Mouse (Mus musculus): ENCODE data around the gene Amdhd1. TPM values are rescaled to one million over a fixed set of nuclear protein-coding genes. Genes with fewer than 3 reads are reported as not detected.

The Amdhd1 gene
- total and polyA plus RNA-seq, 3 experiments, result not detected

DNA sequence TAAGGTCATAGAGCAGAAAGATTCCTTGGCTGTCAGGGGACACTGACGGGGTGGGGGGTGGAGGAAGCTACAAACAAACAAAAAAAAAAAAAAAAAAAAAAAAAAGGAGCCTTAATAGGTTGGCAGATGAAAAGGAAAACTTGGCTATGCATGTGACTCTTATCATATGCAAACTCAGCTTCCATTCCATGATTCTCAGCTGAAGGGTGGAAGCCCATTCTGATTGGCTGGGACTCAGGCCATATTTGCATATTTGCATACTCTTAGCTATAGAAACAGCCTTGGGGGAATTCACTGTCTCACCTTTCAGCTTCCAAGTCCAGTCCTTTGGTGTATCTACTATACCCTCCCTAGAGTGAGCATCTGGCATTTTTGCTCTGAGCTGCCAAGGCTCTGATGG, 24.4 kb downstream of the Amdhd1 start:
- no peak for TF ChIP-seq SIN3A (IDR thresholded peaks at IDR 0.05; ENCODE audit: low read length)
- TF ChIP-seq BHLHE40 (IDR thresholded peaks at IDR 0.05; ENCODE audit: borderline replicate concordance, low read depth, low read length), result peak; percentile 70; the same call in 1 of the 2 replicates
- no peak for TF ChIP-seq MAZ (IDR thresholded peaks at IDR 0.05; ENCODE audit: low read depth, low read length)
- TF ChIP-seq ZMIZ1 (IDR thresholded peaks at IDR 0.05; ENCODE audit: low read depth, low read length), result no peak
- TF ChIP-seq GATA1 (IDR thresholded peaks at IDR 0.05; ENCODE audit: low read depth, low read length), result peak; percentile 63
- TF ChIP-seq POLR2AphosphoS5 (IDR thresholded peaks at IDR 0.05; ENCODE audit: borderline replicate concordance, low read depth, low read length), result no peak
- no peak for TF ChIP-seq MAFK (IDR thresholded peaks at IDR 0.05; ENCODE audit: borderline replicate concordance, low read depth, low read length)
- no peak for TF ChIP-seq CHD1 (IDR thresholded peaks at IDR 0.05; ENCODE audit: low read depth, low read length)
- peak; percentile 73 for TF ChIP-seq ZNF384 (IDR thresholded peaks at IDR 0.05; ENCODE audit: low read depth, low read length)
- no peak; a peak in 1 of 4 replicates for TF ChIP-seq EP300 (IDR thresholded peaks at IDR 0.05; ENCODE audit: low read depth in 1 of 2, low read length in 2 of 2)
- no peak for TF ChIP-seq SMC3 (IDR thresholded peaks at IDR 0.05; ENCODE audit: low read depth, low read length)
- no peak for TF ChIP-seq RCOR1 (IDR thresholded peaks at IDR 0.05; ENCODE audit: low read depth, low read length)
- no peak for TF ChIP-seq ZKSCAN1 (IDR thresholded peaks at IDR 0.05; ENCODE audit: low read depth, low read length)
- TF ChIP-seq MYC (IDR thresholded peaks at IDR 0.05; ENCODE audit: low read depth, low read length), result 0 out of 2 replicates have a peak, but pooled peaks have one; percentile 22
- no peak for TF ChIP-seq RAD21 (IDR thresholded peaks at IDR 0.05; ENCODE audit: low read depth, low read length)
- TF ChIP-seq HCFC1 (IDR thresholded peaks at IDR 0.05; ENCODE audit: low read depth, low read length), result no peak
- TF ChIP-seq MEF2A (IDR thresholded peaks at IDR 0.05; ENCODE audit: extremely low read depth, insufficient replicate concordance, low read depth, low read length, poor library complexity, severe bottlenecking), result no peak
- no peak for TF ChIP-seq JUND (IDR thresholded peaks at IDR 0.05; ENCODE audit: low read depth, low read length)
- TF ChIP-seq MYB (IDR thresholded peaks at IDR 0.05; ENCODE audit: low read depth, low read length), result no peak
- TF ChIP-seq TAL1 (IDR thresholded peaks at IDR 0.05; ENCODE audit: low read length), result no peak
- no peaks in the 10 kb centered on the region for H3K9me3 ChIP-seq (replicated peaks; ENCODE audit: insufficient read depth, low read length)
- H3K79me2 ChIP-seq (ENCODE audit: control insufficient read depth, insufficient read depth, low read length, poor library complexity), result no peaks in the 10 kb centered on the region
- H3K4me1 ChIP-seq (ENCODE audit: control insufficient read depth in 1 of 2, insufficient read depth in 2 of 2, low read length in 2 of 2), result peaks cover 0 to 3% of the 10 kb centered on the region in 2 experiments; a peak in 1 of 4 replicates
- H3K27me3 ChIP-seq (ENCODE audit: control insufficient read depth in 1 of 2, insufficient read depth in 2 of 2, low read length in 2 of 2), result no peaks in the 10 kb centered on the region
- H3K27ac ChIP-seq (ENCODE audit: control insufficient read depth, low read depth, low read length), result no peak overlapping the region
- peak; percentile 86 for DNase-seq (ENCODE audit: low read depth, low spot score)
- no peak overlapping the region for H3K9ac ChIP-seq (ENCODE audit: control insufficient read depth, low read depth, low read length, poor library complexity, severe bottlenecking)
- H3K36me3 ChIP-seq (ENCODE audit: control insufficient read depth in 1 of 2, insufficient read depth in 2 of 2, low read length in 2 of 2), result no peaks in the 10 kb centered on the region
- H3K4me3 ChIP-seq (ENCODE audit: control insufficient read depth in 1 of 2, insufficient read depth in 1 of 2, low read depth in 2 of 2, low read length in 2 of 2), result no peak overlapping the region

DNA sequence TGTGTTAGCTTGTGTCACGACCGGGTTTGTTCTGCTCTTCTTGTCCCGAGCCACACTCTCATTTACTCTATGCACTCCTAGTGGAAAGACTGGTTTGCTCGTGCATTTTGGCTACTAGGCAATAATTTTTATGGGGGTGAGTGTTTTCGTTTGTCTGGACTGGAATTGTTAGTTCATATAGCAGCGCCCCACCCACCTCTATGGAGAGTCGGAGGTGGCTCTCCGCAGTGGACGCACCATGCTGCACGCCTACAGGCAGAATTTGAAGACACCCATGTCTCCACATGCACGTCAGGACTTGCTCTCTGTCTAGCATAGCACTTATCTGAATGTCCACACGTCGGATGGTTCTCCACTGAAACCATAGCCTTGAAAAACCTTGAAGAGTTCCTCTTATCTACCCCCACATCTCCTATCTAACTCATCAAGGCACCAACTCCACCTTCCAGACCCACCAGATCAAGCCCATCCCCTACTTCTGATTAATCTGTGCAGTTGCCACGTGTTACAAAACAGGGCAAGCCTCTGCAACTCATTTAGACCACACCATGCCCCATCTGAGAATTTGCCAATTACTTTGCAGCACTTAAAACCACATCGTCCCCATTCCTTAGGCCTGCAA, 30.2 kb downstream of the Amdhd1 start:
- Histone ChIP-seq H3K27me3 (ENCODE audit: control insufficient read depth in 1 of 2, insufficient read depth in 2 of 2, low read length in 2 of 2) (no peaks in the 10 kb centered on the region; a peak in 1 of 4 replicates), H3K27ac (ENCODE audit: control insufficient read depth, low read depth, low read length) (no peak overlapping the region), H3K4me3 (ENCODE audit: control insufficient read depth in 1 of 2, insufficient read depth in 1 of 2, low read depth in 2 of 2, low read length in 2 of 2) (no peak overlapping the region), H3K36me3 (ENCODE audit: control insufficient read depth in 1 of 2, insufficient read depth in 2 of 2, low read length in 2 of 2) (no peaks in the 10 kb centered on the region), H3K9me3 (replicated peaks; ENCODE audit: insufficient read depth, low read length) (no peaks in the 10 kb centered on the region), H3K9ac (ENCODE audit: control insufficient read depth, low read depth, low read length, poor library complexity, severe bottlenecking) (no peak overlapping the region), H3K79me2 (ENCODE audit: control insufficient read depth, insufficient read depth, low read length, poor library complexity) (no peaks in the 10 kb centered on the region), H3K4me1 (ENCODE audit: control insufficient read depth in 1 of 2, insufficient read depth in 2 of 2, low read length in 2 of 2) (no peaks in the 10 kb centered on the region)
- DNase-seq (ENCODE audit: low read depth, low spot score), result no peak
- no peak for TF ChIP-seq ZKSCAN1 (IDR thresholded peaks at IDR 0.05; ENCODE audit: low read depth, low read length)
- no peak for TF ChIP-seq ZC3H11A (IDR thresholded peaks at IDR 0.05; ENCODE audit: low read depth, low read length)
- TF ChIP-seq TCF12 (IDR thresholded peaks at IDR 0.05; ENCODE audit: low read depth, low read length), result no peak
- no peak for TF ChIP-seq CHD1 (IDR thresholded peaks at IDR 0.05; ENCODE audit: low read depth, low read length)
- no peak for TF ChIP-seq ETS1 (IDR thresholded peaks at IDR 0.05; ENCODE audit: low read depth, low read length)
- TF ChIP-seq POLR2AphosphoS5 (IDR thresholded peaks at IDR 0.05; ENCODE audit: borderline replicate concordance, low read depth, low read length), result no peak
- no peak for TF ChIP-seq GABPA (IDR thresholded peaks at IDR 0.05; ENCODE audit: low read depth, low read length)
- TF ChIP-seq NELFE (IDR thresholded peaks at IDR 0.05; ENCODE audit: low read depth, low read length), result no peak
- TF ChIP-seq POLR2AphosphoS2 (IDR thresholded peaks at IDR 0.05; ENCODE audit: low read length), result no peak
- TF ChIP-seq USF2 (IDR thresholded peaks at IDR 0.05; ENCODE audit: borderline replicate concordance in 1 of 2, insufficient read depth in 1 of 2, low read depth in 1 of 2, low read length in 2 of 2), result no peak
- TF ChIP-seq USF1 (IDR thresholded peaks at IDR 0.05; ENCODE audit: low read depth, low read length), result no peak
- no peak for TF ChIP-seq ZMIZ1 (IDR thresholded peaks at IDR 0.05; ENCODE audit: low read depth, low read length)
- no peak for TF ChIP-seq ELF1 (IDR thresholded peaks at IDR 0.05; ENCODE audit: low read depth, low read length)
- TF ChIP-seq HCFC1 (IDR thresholded peaks at IDR 0.05; ENCODE audit: low read depth, low read length), result no peak
- no peak for TF ChIP-seq EP300 (IDR thresholded peaks at IDR 0.05; ENCODE audit: low read depth in 1 of 2, low read length in 2 of 2)
